Mouse (Mus musculus) kidney, adult 2 months (tissue): Measurements from ENCODE around the gene Med15. TPM values are rescaled to one million over a fixed set of nuclear protein-coding genes. Genes with fewer than 3 reads are reported as not detected.
A peak's percentile ranks its signal among the peaks of the same experiment; 100 is the strongest.

Experiments
- DNase-seq: peaks from one replicate; pipeline ENCODE4 v3.0.0; 2021
- H3K27ac ChIP-seq: fragments of 200-500 bp; 2 replicates; pipeline ENCODE4 v1.5.1; 2012; ENCODE audit warnings: low read depth, low read length, control low read depth, inconsistent platforms; ENCODE audit not compliant: insufficient read depth
- H3K27me3 ChIP-seq: fragments of 200-500 bp; replicated peaks from 2 replicates; pipeline ENCODE4 v1.6.1; 2012; ENCODE audit warnings: mild to moderate bottlenecking, moderate library complexity, low read length, inconsistent platforms; ENCODE audit not compliant: control insufficient read depth, insufficient read depth
- H3K36me3 ChIP-seq: fragments of 200-500 bp; 2 replicates; pipeline ENCODE4 v1.6.1; 2012; ENCODE audit warnings: mild to moderate bottlenecking, moderate library complexity, low read length, inconsistent platforms; ENCODE audit not compliant: control insufficient read depth, insufficient read depth
- H3K4me1 ChIP-seq: fragments of 200-500 bp; 2 replicates; pipeline ENCODE4 v1.6.1; 2011; ENCODE audit warnings: low read length; ENCODE audit not compliant: control insufficient read depth, insufficient read depth
- H3K4me3 ChIP-seq: fragments of 200-500 bp; 2 replicates; pipeline ENCODE4 v1.5.1; 2011; ENCODE audit warnings: mild to moderate bottlenecking, low read depth, low read length, control low read depth; ENCODE audit not compliant: insufficient read depth
- CTCF ChIP-seq: fragments of 200-500 bp; conservative IDR thresholded peaks from 2 replicates; pipeline ENCODE4 v1.5.1; 2011; ENCODE audit warnings: low read depth, mild to moderate bottlenecking, control low read depth, low read length, moderate library complexity, mixed read lengths; ENCODE audit not compliant: insufficient read depth, insufficient read length
- POLR2A ChIP-seq: fragments of 200-500 bp; IDR thresholded peaks from one replicate; pipeline ENCODE4 v1.6.1; 2011; ENCODE audit warnings: low read depth, low read length, control low read depth
- WGBS: fragments of 180-500 bp; shearing (Covaris S2); methylation state at CpG from one replicate; pipeline ENCODE4 v1.1.7; 2018; 5-methylcytosine and 5-hydroxymethylcytosine counted together
- polyA plus RNA-seq: library from polyadenylated mRNA; depleted of rRNA; stranded (reverse); fragments of >200 nt; gene quantifications from 2 replicates; pipeline ENCODE4 v1.2.3, GENCODE M21; 2012

Med15 gene
- polyA plus RNA-seq, 1 experiment, result 48.6 TPM

DNA sequence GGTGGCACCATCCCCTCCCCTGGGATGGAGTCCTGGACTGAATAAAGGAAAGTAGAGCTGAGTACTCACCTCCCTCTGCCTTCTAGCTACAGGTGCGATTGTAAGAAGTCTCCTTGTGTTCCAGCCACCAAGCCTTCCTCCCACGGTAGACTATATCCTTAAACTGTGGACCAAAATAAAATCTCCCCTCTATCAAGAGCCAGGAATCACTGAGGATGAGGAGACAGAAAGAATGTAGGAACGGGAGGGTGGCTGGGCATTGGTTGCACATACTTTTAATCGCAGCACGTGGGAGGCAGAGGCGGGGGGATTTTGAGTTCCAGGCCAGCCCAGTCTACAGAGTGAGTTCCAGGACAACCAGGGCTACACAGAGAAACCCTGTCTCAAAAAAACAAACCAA, 260 bp downstream of the Med15 start:
- Histone ChIP-seq H3K36me3 (no peaks in the 10 kb centered on the region), H3K4me3 (no peak overlapping the region), H3K27me3 (no peaks in the 10 kb centered on the region), H3K4me1 (no peaks in the 10 kb centered on the region), H3K27ac (no peak overlapping the region)
- WGBS, result 60% methylated on average over 6 of the region's 6 CpGs
- DNase-seq, result no peak
- TF ChIP-seq CTCF, result no peak

DNA sequence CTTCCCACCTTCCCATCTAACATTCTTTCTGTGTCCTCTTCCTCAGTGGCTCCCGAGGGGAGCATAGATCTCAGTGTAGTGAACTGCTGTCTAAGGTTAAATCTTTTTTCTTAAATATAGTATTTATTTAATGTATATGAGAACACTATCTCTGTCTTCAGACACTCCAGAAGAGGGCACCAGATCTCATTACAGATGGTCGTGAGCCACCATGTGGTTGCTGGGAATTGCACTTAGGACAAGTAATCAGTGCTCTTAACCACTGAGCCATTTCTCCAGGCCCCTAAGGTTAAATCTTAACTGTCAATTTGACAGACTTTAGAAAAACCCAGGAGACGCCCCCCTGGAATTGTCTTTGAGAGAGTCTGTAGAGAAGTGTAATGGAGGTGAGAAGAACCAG, 670 bp downstream of the Med15 start:
- Histone ChIP-seq H3K27me3 (no peaks in the 10 kb centered on the region), H3K27ac (no peak overlapping the region), H3K36me3 (no peaks in the 10 kb centered on the region), H3K4me3 (no peak overlapping the region), H3K4me1 (no peaks in the 10 kb centered on the region)
- no peak for TF ChIP-seq CTCF
- no peak for DNase-seq
- 46% methylated on average over 3 of the region's 3 CpGs for WGBS

DNA sequence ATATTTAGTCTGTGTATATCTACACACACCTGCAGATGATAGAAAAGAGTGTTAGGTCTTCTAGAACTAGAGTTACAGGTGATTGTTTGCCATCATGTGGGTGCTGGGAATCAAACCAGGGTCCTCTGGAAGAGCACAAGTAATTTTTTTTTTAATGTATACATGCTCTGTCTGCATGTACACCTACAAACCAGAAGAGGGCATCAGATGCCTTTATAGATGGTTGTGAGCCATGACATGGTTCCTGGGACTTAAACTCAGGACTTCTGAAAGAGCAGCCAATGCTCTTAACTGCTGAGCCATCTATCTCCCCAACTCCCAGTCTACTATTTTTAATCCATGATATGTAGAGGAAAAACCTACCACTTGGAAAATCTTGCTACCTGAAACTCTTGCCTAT, 2.7 kb downstream of the Med15 start:
- Histone ChIP-seq H3K4me1 (no peaks in the 10 kb centered on the region), H3K27me3 (no peaks in the 10 kb centered on the region), H3K4me3 (no peak overlapping the region), H3K36me3 (no peaks in the 10 kb centered on the region), H3K27ac (no peak overlapping the region)
- DNase-seq, result no peak
- TF ChIP-seq POLR2A, result no peak

DNA sequence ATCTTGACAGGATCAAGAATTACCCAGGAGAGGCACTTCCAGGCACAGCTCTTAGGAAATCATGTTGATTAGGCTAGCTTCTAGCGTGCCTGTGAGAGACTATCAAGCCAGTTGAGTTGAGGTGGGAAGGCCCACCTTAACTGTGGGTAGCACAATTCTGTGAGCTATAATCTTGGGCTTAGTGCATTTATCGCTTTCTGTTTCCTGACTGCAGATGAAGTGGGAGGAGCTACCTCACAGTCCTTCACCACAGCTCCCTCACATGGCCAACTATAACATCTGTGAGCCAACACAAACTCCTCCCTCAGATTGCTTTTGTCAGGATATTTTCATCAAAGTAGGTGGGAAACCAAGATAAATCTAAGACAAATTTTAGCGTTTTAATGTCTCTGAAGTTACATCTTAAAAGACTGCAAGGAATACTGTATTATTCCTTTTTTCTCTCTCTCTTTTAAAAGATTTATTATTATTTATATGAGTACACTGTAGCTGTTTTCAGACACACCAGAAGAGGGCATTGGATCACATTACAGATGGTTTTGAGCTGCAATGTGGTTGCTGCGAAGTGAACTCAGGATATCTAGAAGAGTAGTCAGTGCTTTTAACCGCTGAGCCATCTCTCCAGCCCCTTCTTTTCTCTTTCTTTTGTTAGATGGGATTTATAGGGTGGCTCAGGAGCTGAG, 5.4 kb downstream of the Med15 start:
- DNase-seq, result peak; percentile 72
- no peaks in the 10 kb centered on the region for H3K27me3 ChIP-seq
- H3K36me3 ChIP-seq, result no peaks in the 10 kb centered on the region
- TF ChIP-seq CTCF, result peak; percentile 78
- no peak for TF ChIP-seq POLR2A
- WGBS, result 14% methylated on average over 5 of the region's 5 CpGs
- no peaks in the 10 kb centered on the region for H3K4me1 ChIP-seq
- H3K4me3 ChIP-seq, result peak overlapping the region; percentile 9; the same call in 1 of the 2 replicates
- no peak overlapping the region for H3K27ac ChIP-seq

DNA sequence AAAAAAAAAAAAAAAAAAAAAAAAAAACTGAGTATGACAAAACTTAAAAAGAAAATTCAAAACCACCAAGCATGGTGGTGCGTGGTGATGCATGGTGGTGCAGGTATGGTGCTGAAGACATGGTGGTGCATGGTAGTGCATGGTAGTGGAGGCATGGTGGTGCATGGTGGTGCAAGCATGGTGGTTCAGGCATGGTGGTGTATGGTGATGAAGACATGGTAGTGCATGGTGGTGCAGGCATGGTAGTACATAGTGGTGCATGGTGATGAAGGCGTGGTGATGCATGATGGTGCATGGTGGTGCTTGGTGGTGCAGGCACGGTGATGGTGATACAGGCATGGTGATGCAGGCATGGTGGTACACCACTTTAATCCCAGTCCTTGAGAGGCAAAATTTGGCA, 8.2 kb downstream of the Med15 start:
- TF ChIP-seq CTCF (no peak), POLR2A (no peak)
- no peak for DNase-seq
- Histone ChIP-seq H3K36me3 (no peaks in the 10 kb centered on the region), H3K4me3 (no peak overlapping the region), H3K27ac (no peak overlapping the region), H3K4me1 (peaks cover 11% of the 10 kb centered on the region), H3K27me3 (no peaks in the 10 kb centered on the region)
- WGBS, result 97% methylated on average over 3 of the region's 3 CpGs

DNA sequence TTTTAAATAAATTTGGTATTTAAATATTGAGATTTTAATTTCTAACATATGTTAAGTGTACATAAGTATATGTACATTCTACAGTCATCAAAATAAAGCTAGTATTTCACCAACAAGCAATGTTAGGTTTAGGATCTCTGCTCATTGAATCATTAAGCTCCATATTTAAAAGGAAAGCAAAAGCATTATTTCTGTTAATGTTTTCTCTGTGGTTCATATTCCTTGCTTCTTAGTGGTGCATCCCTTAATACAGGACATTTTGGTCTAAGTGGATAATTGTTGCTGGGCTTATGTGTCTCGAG, 9.4 kb downstream of the Med15 start:
- WGBS, result 79% methylated on average over 1 of the region's 1 CpGs
- no peak overlapping the region for H3K4me3 ChIP-seq
- no peaks in the 10 kb centered on the region for H3K36me3 ChIP-seq
- H3K27ac ChIP-seq, result no peak overlapping the region
- TF ChIP-seq CTCF (no peak), POLR2A (no peak)
- no peaks in the 10 kb centered on the region for H3K27me3 ChIP-seq
- DNase-seq, result no peak
- H3K4me1 ChIP-seq, result peaks cover 11% of the 10 kb centered on the region

DNA sequence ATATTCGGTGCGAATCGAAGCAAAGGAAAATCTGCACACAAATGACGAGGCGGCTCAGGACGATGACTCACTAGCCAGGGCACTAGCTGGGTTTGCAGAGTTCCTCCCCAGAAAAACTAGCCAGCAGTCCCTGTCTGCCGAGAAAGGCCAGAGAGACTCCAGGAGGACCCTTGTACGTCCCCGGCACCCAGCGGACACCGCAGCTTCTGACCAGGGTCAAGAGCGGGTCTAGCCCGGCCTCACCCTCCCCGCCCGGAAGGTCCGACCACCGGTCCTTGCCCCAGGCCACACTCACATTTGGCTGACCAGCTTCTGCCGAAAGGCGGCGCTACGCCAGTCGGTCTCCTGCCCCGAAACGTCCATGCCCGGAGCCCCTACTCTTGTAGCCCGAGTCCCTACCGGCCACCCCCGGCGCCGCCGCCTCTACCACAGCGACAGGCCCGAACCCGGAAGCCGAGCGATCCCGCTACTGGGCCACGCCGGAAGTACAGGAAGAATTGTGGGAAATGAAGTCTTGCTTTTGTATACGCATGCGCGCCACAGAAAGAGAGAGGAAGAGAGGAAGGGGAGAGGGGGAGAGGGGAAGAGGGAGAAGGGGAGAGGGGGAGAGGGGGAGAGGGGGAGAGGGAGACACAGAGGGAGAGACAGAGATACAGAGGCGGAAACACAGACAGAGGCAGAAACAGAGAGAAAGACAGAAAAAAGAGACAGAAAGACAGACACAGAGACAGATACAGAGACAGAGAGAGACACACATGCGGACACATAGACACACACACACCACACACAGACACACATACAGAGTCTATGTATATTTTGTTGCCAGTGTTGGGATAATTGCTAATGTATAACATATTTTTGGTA, 10.0 kb downstream of the Med15 start:
- Histone ChIP-seq H3K36me3 (no peaks in the 10 kb centered on the region), H3K27me3 (no peaks in the 10 kb centered on the region), H3K4me3 (peak overlapping the region; percentile 99), H3K27ac (peak overlapping the region; percentile 85), H3K4me1 (peaks cover 13% of the 10 kb centered on the region)
- TF ChIP-seq CTCF (0 out of 2 replicates have a peak, but pooled peaks have one; percentile 14), POLR2A (peak; percentile 38)
- peak; percentile 94 for DNase-seq
- 1% methylated on average over 42 of the region's 44 CpGs for WGBS
